Mouse (Mus musculus) left cerebral cortex, postnatal 36 days (tissue): ENCODE data around the gene Mei4. TPM values are rescaled to one million over a fixed set of nuclear protein-coding genes. Genes with fewer than 3 reads are reported as not detected.
A peak's percentile ranks its signal among the peaks of the same experiment; 100 is the strongest.

Experiments used
- DNase-seq, 2 experiments: peaks; one replicate each; pipeline ENCODE4 v3.0.0; 2021 to 2022; ENCODE audit warnings: low spot score in 2 of 2, mixed read lengths in 1 of 2
- intact Hi-C: fragments of 180-260 bp; cut with DNase I; formaldehyde crosslinking; loops from one replicate; pipeline ENCODE4 v1.15.1; 2025
- total RNA-seq, 2 experiments: library from RNA; stranded (reverse); gene quantifications; 2 replicates each; pipeline ENCODE4 v1.2.3; 2021

Gene Mei4
- total RNA-seq, 2 experiments from 2014 or later = 1.1 to 1.7 TPM

DNA sequence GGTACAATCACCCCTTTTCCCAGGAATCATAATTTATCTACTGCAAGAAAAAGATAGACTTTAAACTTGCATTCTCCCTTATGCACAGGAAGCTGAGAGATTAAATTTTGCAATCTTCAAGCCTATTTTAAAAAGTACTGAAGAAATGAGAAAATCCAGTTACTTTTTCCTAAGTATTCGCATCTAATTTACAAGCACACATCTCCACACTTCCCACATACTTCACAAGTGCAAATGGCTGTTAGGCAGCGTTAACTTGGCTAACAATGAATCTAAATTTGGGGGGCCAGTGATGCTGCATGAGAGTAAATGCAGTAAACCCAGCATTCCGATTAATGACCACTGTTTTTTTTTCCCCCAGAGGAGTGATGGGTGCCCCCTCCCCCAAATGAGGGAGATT is 232.9 kb downstream of the Mei4 start:
- DNase-seq = no peak
- intact Hi-C loops = no loop called here

DNA sequence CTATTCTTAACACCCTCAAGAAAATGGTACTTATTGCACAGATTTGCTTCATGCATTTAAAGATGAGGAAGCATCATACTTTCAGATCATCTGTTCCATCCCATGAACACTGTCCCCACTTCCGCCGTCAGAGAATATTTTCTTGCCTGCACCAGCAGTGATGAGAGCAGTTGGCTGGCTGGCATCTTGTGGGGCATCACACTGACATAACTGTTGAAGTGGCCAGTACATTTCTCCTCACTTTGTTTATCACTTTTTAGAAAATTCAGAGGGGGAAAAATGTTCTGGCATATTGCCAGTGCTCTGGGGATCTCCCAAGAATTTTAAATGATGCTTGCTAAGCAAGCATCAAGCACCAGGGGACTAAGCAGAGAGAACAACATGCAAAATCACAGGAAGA is 251.4 kb downstream of the Mei4 start:
- intact Hi-C loops = no loop called here
- peak in 1 of 2 experiments; percentile 3 for DNase-seq

DNA sequence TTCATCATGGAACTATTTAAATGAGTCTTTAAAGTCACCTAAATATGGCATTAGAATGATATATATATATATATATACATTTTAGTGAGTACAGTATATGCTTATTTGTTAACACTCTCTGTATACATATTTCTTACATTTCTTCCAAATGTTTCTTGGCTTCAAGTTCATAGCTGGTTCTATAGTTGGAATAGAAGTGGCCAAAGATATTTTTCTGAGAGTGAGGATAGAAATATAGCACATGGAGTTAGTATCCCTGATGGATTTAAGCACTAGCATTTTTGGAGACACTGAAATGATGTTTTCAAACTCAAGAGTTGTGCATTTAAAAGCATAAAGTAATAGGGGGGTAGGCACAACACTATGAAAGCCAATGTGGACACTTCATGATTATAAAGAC is 272.6 kb downstream of the Mei4 start:
- no peak for DNase-seq
- intact Hi-C loops = no loop called here

DNA sequence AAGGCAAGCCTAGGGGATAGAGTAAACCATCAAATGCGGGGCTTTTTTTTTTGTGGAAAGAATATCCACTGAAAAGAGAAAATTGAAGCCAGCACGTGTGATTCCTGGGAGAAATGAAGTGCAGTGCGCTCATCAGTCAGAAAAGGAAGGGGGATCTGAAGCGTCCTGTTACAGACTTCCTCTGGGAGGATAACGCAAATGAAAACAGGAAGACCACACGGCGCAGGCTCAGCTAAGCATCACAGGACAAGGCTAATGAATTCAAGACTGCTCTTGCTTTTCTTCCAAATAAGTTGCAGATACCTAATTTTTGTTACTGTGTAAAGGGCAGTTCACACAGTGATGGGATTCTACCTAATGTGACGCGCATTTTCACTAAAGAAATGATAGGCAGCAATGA is 296.7 kb downstream of the Mei4 start:
- no peak for DNase-seq
- intact Hi-C loops = no loop called here

DNA sequence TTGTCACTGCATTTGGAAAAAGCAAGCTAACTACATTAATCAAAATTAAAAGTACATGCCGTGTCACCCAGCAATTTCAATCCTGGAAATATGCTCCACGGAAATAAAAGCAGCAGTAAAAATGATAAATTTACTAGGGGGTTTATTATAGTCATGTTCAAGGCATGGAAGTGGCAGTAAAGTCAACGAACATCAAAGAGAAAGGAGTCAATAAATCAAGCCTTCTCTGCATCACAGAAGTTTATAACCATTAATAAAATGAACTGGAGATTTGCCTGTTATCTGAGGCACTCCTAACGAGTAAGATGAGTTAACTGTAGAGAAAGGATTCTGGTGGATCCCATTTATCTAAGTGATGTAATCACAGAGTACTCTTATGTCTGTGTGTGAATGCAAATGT is 298.9 kb downstream of the Mei4 start:
- intact Hi-C loops = no loop called here

DNA sequence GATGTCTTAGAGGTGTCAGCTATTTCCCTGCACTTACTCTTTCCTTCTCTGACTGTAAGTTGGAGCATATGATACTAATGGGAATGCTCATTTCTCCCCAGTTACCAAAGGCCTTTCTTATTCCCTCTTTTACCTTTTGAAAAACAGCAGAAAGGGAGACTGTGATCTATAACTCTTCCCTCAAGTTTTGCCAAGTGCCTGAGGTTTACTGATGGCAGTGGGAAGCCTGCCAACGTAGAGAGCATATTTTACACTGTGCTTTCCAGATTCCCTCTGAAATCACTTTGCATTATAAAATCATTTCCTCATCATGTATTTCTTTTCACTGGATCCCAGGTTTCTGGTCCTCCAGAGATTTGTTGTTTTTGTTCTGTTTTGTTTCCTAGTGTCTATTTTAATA is 354.5 kb downstream of the Mei4 start:
- no peak for DNase-seq
- intact Hi-C loops = no loop called here

More for the DNA sequence above, 298.9 kb downstream of the Mei4 start:
- DNase-seq = no peak

DNA sequence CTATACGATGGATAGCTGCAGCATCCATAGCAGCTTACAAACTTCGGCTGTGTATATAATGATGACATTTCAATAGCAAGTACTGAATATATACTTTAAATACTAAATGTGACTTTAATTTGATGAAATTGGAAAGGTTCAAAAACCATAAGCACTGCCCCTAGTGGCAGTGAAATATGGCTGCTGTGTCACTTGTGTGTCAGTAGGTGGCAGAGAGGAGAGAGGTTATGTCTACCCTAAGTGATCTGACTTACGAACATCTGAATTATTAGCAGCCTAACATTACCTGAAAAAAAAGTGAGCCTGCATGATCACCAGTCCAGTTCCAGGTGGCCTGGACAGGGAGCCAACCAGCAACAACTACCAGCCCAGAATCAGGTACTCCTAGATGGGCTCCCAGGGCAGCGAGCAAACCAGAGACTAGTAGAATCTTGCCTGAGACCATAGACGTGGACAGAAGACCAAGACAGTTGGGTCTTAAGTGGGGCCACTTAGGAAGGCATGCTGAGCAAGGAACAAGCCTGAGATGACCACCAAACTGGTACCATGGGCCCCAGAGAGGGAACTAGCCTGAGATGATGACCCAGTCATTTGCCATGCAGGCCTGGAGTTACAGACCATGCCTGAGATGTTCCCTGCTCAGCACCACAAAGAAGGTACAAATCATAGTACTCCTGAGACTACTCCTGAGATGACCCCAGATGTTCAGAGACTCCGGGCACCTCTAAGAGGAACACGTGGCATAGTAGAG is 384.4 kb downstream of the Mei4 start:
- intact Hi-C loops = no loop called here
- DNase-seq = no peak

Other genes with a start within 250 kb of the Mei4 start
- 10 to 100 TPM in 1 of 2 experiments, 1 to 10 TPM in 1; 8.0 to 11.1 TPM for gene Htr1b, start 229.8 kb upstream of the Mei4 start, total RNA-seq